Mouse (Mus musculus) embryonic fibroblast, embryonic 13.5 days (primary cell): Measurements from ENCODE around the gene Smyd3.

Experiments
- CTCF ChIP-seq: IDR thresholded peaks from 2 replicates; pipeline ENCODE4 v1.5.1; 2011; ENCODE audit warnings: mild to moderate bottlenecking, control low read depth, low read length, moderate library complexity, borderline replicate concordance; ENCODE audit not compliant: insufficient read depth
- POLR2A ChIP-seq: IDR thresholded peaks from 2 replicates; pipeline ENCODE4 v1.6.1; 2011; ENCODE audit warnings: low read depth, mild to moderate bottlenecking, control low read depth, low read length, moderate library complexity

DNA sequence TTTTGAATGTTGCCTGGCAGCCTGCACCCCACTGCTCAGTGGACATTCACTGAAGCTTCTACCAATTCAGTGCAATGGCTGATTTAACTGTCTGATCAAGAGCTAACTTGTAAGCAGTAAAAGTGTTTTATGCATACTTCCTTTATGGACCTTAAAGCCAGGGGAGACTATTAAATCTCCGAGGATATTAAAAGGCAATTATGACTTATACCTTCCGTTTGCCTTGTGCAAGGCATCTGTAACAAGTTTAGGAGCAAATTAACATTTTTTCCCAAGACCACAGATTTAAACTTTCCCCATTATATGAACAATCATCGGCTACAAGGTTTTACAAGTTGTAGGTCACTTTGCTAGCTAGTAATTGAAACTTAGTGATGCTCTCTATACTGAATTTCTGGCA lies 87.8 kb downstream of the Smyd3 start:
- TF ChIP-seq POLR2A (no peak), CTCF (no peak)
